Mouse (Mus musculus): ENCODE results near the gene Spns2. TPM values are rescaled to one million over a fixed set of nuclear protein-coding genes. Genes with fewer than 3 reads are reported as not detected.
"Not testable (repeated sequence)": the region's sequence is repeated elsewhere in the genome, so short reads cannot be mapped to it uniquely, and the experiment has no call there.

Spns2 gene
- polyA plus RNA-seq, 1 experiment from 2014 or later: 9.1 TPM

DNA sequence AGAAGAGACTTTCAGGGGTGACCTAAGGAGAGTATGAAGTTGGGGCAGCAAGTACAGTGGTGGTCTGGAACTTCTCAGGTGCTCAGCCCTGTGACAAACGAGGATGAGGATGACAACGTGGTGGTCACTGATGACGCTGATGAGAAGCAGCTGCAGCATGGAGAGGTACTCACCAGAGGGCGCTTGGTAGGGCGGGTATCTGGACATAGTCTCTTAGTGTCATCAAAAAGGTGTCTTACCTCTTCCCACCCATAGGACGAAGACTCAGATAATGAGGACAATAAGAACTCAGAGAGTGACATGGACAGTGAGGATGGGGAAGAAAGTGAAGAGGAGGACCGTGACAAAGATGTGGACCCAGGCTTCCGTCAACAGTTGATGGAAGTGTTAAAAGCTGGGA is 42.2 kb downstream of the Spns2 start:
- Histone ChIP-seq H3K27me3 (no peaks in the 10 kb centered on the region), H3K9me3 (no peaks in the 10 kb centered on the region), H3K4me1 (replicated peaks) (peaks cover 9% of the 10 kb centered on the region), H3K27ac (replicated peaks) (no peak overlapping the region), H3K4me3 (no peak overlapping the region), H3K9ac (no peak overlapping the region), H3K36me3 (peaks cover 100% of the 10 kb centered on the region), H3K4me2 (no peak overlapping the region)
- ATAC-seq (ENCODE audit: low read depth): no peak
- 83% methylated on average over 8 of the region's 8 CpGs for WGBS

DNA sequence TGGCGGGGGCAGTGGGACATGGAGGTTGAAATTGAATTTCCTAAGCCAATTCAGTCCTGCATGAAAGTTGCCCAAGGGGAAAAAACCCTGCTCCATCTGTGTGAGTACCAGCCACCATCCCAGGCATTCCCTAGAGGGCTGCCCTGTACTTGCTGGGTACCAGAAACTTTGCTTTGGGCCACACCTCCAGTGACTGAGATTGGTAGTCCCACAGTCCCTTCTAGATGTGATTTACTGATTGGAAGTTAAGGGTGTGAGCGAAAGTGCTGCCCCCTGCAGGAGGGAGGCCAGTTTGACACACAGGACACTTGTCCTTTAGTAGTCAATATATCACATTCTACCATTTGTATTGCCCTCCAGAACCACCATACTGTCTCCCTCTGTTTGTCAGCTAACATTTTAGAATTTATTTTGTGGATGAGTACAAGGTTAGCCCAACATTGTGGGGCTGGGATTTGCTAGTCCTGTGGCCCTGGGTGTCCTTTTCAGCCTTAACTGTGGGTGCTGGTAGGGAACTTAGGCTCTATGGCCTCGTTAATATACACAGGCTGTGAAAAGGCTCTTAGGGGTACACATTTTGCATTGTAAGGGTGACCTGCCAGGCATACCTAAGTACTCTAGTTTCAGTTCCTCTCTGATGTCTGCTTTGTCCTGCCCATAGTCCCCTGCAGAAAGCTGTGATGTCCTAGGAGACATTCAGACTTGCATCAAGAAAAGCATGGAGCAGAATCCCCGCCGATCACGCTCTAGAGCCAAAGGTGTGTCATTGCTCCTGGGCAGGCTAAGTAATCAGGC is 43.2 kb downstream of the Spns2 start:
- 91% methylated on average over 6 of the region's 6 CpGs for WGBS
- peaks cover 92% of the 10 kb centered on the region for H3K36me3 ChIP-seq
- H3K4me3 ChIP-seq: no peak overlapping the region
- H3K9ac ChIP-seq: no peak overlapping the region
- no peak overlapping the region for H3K4me2 ChIP-seq
- H3K4me1 ChIP-seq (replicated peaks): peaks cover 18% of the 10 kb centered on the region
- ATAC-seq (ENCODE audit: low read depth): no peak
- no peaks in the 10 kb centered on the region for H3K27me3 ChIP-seq
- H3K27ac ChIP-seq (replicated peaks): no peak overlapping the region
- H3K9me3 ChIP-seq: no peaks in the 10 kb centered on the region

DNA sequence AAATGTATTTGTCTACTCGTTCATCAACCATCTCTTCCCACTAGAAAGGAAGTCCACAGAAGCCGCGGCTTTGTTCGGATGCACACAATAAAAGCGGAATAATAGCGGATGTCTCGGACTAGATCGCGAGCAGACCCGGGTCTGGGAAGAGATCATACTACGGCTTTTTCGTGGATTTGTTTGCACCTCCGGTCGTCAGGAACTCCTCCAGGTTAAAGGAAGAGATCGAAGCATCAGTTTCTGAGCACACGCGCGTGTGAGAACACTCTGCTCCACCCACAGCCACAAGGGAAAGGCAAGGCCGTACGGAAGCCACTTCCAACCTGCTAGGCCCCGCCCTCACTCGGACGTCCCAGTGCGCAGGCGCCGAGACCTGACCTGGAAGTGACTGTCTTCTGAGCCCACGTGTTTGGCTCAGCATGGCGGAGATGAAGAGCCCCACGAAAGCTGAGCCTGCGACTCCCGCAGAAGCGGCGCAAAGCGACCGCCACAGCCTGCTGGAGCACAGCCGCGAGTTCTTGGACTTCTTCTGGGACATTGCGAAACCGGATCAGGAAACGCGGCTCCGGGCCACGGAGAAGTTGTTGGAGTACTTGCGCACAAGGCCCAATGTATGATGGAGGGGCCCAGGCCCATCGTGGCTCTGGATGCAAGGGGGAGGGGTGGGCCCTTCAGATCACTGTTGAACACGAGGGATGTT is 48.6 kb downstream of the Spns2 start, which contains the start of gene Mybbp1a:
TSS of gene Mybbp1a (plus strand) at position 391 of the 700 bp plus-strand sequence.
- H3K4me3 ChIP-seq: peak within 1 kb of the TSS; percentile 83
- ATAC-seq (ENCODE audit: low read depth): peak; percentile 94
- under 1% methylated on average over 46 of the region's 46 CpGs for WGBS
- peak within 1 kb of the TSS; percentile 89 for H3K9ac ChIP-seq
- H3K9me3 ChIP-seq: no peaks in the 10 kb centered on the region
- peak within 1 kb of the TSS; percentile 93 for H3K4me2 ChIP-seq
- peak within 1 kb of the TSS; percentile 95 for H3K27ac ChIP-seq (replicated peaks)
- H3K27me3 ChIP-seq: no peaks in the 10 kb centered on the region
- peaks cover 38% of the 10 kb centered on the region for H3K36me3 ChIP-seq
- H3K4me1 ChIP-seq (replicated peaks): peaks cover 15% of the 10 kb centered on the region

DNA sequence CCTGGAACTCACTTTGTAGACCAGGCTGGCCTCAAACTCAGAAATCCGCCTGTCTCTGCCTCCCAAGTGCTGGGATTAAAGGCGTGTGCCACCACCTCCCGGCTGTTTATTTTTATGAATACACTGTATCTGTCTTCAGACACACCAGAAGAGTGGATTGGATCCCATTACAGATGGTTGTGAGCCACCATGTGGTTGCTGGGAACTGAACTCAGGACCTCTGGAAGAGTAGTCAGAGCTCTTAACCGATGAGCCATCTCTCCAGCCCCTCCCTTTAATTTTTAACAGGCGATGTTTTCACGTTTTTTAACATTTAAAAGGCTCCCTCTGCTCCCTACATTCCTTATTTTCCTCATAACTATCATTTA is 49.1 kb downstream of the Spns2 start:
- WGBS: 45% methylated on average over 6 of the region's 6 CpGs
- peak; percentile 60 for ATAC-seq (ENCODE audit: low read depth)
- Histone ChIP-seq H3K27ac (replicated peaks) (peak overlapping the region; percentile 95), H3K36me3 (peaks cover 33% of the 10 kb centered on the region), H3K4me1 (replicated peaks) (peaks cover 15% of the 10 kb centered on the region), H3K9ac (peak overlapping the region; percentile 89), H3K4me3 (peak overlapping the region; percentile 83), H3K4me2 (peak overlapping the region; percentile 93)
- H3K27me3 ChIP-seq, H3K9me3 ChIP-seq: not testable (repeated sequence)

DNA sequence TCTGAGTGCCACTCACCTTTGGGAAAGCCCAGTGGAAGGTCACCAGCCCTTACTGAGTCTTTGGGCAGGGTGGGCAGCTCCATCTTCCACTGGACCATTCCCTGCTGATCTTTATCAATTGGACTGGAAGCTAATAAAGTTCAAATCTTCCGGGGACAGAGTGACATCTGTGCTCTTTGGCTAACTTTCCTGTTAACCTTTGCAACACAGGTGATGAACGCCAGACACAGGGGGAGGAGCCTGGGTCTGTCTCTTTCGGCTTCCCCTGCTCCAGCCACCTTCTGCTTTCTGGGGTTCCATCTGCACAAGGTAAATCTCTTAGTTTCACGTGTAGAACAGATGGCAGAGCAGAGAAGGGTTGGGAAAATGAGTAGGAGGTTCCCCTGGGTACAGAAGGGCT is 51.3 kb downstream of the Spns2 start:
- H3K36me3 ChIP-seq: peaks cover 11% of the 10 kb centered on the region
- no peak overlapping the region for H3K27ac ChIP-seq (replicated peaks)
- no peak for ATAC-seq (ENCODE audit: low read depth)
- H3K4me3 ChIP-seq: no peak overlapping the region
- H3K4me1 ChIP-seq (replicated peaks): peaks cover 15% of the 10 kb centered on the region
- 76% methylated on average over 4 of the region's 4 CpGs for WGBS
- no peak overlapping the region for H3K9ac ChIP-seq
- H3K4me2 ChIP-seq: no peak overlapping the region
- no peaks in the 10 kb centered on the region for H3K27me3 ChIP-seq
- H3K9me3 ChIP-seq: no peaks in the 10 kb centered on the region

DNA sequence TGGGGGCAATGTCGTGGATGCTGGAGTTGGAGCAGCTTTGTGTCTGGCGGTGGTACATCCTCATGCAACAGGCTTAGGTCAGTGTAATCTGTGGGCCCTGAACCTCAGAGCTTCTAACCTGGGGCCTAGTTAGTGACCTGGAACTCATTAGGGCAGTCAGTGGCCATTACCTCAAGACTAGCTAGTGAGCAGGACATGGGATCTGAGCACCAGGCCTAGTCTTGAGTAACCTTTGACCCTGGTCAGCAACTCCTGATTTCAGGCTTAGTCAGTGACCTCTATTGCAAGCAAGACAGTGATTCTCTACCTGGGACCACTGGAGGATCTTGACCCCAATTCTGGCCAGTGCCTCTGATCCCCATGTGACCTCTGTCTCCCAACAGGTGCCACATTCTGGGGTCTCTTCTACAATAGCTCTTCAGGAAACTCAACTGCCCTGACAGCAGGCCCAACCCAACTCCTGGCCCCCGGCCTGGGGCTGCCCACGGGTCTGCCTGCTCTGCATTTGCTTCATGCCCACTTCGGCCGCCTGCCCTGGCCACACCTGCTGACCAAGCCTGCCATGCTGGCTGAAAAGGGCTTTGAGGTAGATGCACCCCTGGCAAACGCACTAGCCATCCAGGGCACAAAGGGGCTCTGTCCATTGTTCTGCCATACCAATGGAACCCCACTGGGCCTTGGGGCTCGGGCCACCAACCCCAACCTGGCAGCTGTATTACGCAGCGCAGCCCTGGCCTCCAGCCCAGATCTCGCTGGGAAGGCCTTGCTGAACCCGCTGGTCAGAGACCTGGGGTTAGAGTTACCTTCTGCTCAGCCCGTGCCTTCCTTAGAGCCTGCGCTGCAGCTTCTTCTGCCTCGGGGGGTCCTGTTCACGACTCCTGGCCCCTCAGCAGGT is 52.7 kb downstream of the Spns2 start:
- ATAC-seq (ENCODE audit: low read depth): no peak
- H3K36me3 ChIP-seq: no peaks in the 10 kb centered on the region
- H3K9ac ChIP-seq: no peak overlapping the region
- no peak overlapping the region for H3K27ac ChIP-seq (replicated peaks)
- H3K4me2 ChIP-seq: no peak overlapping the region
- no peaks in the 10 kb centered on the region for H3K27me3 ChIP-seq
- peaks cover 5% of the 10 kb centered on the region for H3K4me1 ChIP-seq (replicated peaks)
- H3K4me3 ChIP-seq: no peak overlapping the region
- WGBS: 80% methylated on average over 16 of the region's 16 CpGs
- H3K9me3 ChIP-seq: no peaks in the 10 kb centered on the region

DNA sequence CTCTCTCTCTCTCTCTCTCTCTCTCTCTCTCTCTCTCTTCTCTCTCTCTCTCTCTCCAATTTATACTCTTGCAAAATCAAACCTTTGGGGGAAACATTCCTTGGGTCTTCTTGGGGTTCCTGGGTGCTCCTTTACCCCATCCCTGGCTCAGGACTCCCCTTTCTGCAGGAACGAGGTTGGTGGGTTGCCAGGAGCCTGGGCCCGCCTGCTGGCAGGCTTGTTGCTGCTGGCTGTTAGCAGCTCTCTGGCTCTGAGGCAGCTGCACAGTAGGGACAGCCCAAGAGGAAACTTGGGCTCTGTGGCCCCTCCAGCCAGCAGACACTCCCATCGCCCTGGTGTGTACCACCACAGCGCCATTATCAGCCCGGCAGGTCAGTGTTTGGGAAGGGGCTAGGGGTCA is 53.4 kb downstream of the Spns2 start:
- no peak overlapping the region for H3K27ac ChIP-seq (replicated peaks)
- no peak overlapping the region for H3K4me2 ChIP-seq
- H3K36me3 ChIP-seq: no peaks in the 10 kb centered on the region
- ATAC-seq (ENCODE audit: low read depth): no peak
- WGBS: 74% methylated on average over 5 of the region's 5 CpGs
- no peak overlapping the region for H3K4me3 ChIP-seq
- H3K27me3 ChIP-seq: no peaks in the 10 kb centered on the region
- no peaks in the 10 kb centered on the region for H3K4me1 ChIP-seq (replicated peaks)
- H3K9ac ChIP-seq: no peak overlapping the region
- no peaks in the 10 kb centered on the region for H3K9me3 ChIP-seq

DNA sequence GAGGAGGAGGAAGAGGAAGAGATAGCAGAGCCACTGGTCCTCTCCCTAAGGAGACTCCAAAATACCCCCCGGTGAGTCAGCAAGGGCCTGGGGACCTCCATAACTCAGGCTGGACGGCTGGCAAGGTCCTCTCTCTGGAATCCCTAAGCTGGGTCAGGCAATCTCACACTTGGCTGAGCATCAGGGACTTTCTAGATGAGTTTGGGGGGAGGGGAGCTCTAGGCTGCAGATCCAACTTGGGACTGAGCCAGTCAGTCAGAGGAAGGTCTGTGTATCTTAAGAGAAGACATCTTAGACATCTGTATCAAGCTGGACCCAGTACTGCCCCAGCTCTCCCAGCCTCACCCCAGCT is 54.0 kb downstream of the Spns2 start:
- Histone ChIP-seq H3K27ac (replicated peaks) (no peak overlapping the region), H3K4me2 (no peak overlapping the region), H3K4me1 (replicated peaks) (no peaks in the 10 kb centered on the region), H3K4me3 (no peak overlapping the region), H3K9me3 (no peaks in the 10 kb centered on the region), H3K9ac (no peak overlapping the region), H3K36me3 (no peaks in the 10 kb centered on the region), H3K27me3 (no peaks in the 10 kb centered on the region)
- ATAC-seq (ENCODE audit: low read depth): no peak
- 53% methylated on average over 2 of the region's 2 CpGs for WGBS

DNA sequence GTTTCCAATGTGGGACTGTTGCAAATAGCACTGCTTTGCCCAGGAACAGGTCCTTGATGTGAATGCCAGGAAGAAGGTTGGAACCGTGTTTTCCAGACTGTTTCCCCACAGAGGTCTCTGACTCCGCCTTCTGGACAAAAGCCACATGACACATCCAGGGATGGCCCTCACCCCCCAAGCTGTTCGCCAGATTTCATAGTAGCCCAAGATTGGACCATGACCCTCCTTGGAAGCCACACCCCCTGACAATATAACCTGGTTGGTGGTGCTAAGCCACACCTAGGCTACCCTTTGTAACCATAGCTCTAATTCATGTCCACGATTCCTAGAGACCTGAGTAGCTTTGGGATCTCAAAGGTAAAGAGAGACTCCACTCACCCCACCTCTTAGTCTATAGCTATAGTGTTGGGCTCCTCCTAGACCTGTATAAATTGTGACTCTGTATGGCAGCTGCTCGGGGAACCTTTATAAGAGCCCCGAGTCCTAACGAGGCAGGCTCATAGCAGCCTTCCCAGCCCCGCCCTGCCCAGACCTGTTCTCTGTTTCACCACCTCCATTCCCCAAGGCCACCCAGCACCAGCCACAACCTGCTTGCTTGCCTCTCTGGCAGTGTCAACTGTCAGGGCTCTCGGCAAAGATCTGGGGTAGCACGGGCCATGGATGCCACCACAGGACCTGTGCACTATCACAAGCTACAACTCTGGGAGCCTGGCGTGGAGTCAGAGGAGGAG is 54.6 kb downstream of the Spns2 start, which contains the start of gene Ggt6:
TSS of gene Ggt6 (plus strand) at position 564 of the 731 bp plus-strand sequence.
- 74% methylated on average over 11 of the region's 11 CpGs for WGBS
- Histone ChIP-seq H3K4me1 (replicated peaks) (no peaks in the 10 kb centered on the region), H3K4me2 (no peak within 1 kb of the TSS), H3K9me3 (no peaks in the 10 kb centered on the region), H3K9ac (no peak within 1 kb of the TSS), H3K36me3 (no peaks in the 10 kb centered on the region), H3K4me3 (no peak within 1 kb of the TSS), H3K27me3 (no peaks in the 10 kb centered on the region), H3K27ac (replicated peaks) (no peak within 1 kb of the TSS)
- no peak for ATAC-seq (ENCODE audit: low read depth)

DNA sequence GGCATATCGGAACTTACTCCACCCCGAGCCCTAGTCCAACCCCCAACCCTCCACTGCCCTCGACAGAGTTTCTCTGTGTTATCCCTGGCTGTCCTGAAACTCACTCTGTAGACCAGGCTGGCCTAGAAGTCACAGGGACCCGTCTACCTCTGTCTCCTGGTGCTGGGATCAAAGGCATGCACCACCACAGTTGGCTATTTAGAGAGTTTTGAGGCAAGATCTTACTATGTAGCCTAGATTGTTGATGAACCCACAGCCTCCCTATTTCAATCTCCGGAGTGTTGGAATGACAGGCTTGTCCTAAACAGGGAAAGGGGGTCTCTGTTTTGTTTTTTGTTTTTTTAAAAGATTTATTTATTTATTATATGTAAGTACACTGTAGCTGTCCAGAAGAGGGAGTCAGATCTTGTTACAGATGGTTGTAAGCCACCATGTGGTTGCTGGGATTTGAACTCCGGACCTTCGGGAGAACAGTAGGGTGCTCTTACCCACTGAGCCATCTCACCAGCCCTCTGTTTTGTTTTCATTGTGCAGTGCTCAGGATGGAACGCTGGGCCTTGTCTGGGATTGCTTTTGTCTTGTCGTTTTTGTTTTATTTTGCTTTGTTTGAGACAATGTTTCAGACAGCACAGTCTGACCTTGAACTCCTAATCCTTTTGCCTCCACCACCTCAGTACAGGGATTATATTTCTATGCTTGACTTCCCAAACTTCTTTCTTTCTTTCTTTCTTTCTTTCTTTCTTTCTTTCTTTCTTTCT is 59.2 kb downstream of the Spns2 start:
- ATAC-seq (ENCODE audit: low read depth); H3K9me3 ChIP-seq; H3K27me3 ChIP-seq; H3K4me2 ChIP-seq; H3K27ac ChIP-seq (replicated peaks); H3K4me3 ChIP-seq; H3K9ac ChIP-seq; H3K4me1 ChIP-seq (replicated peaks); H3K36me3 ChIP-seq: not testable (repeated sequence)
- WGBS: 61% methylated on average over 9 of the region's 9 CpGs

DNA sequence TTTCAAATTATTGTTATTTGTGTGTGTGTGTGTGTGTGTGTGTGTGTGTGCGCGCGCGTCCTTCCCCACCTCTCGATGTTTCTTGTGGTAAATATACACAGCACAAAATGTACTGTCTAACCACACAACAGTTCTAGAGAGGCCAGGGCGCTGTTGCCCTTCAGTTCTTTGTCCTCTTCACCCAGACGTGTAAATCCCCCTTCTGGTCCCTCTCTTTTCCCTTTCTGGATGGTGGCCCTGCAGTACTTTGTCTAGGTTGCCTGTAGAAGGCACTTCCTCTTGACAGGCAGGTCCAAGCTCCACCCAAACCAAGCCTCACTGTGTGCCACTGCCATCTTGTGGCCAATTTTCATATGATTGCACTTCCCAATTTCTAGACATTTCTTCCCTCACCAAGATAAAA is 60.4 kb downstream of the Spns2 start:
- H3K36me3 ChIP-seq: no peaks in the 10 kb centered on the region
- no peak overlapping the region for H3K9ac ChIP-seq
- H3K4me1 ChIP-seq (replicated peaks): no peaks in the 10 kb centered on the region
- H3K27me3 ChIP-seq: no peaks in the 10 kb centered on the region
- no peak overlapping the region for H3K4me3 ChIP-seq
- no peak for ATAC-seq (ENCODE audit: low read depth)
- no peak overlapping the region for H3K4me2 ChIP-seq
- WGBS: 54% methylated on average over 7 of the region's 7 CpGs
- H3K27ac ChIP-seq (replicated peaks): no peak overlapping the region
- 0 out of 2 replicates have a peak, but pooled peaks cover 2% of the 10 kb centered on the region for H3K9me3 ChIP-seq
